Mouse (Mus musculus): ENCODE measurements around the gene Fam69a. TPM values are rescaled to one million over a fixed set of nuclear protein-coding genes. Genes with fewer than 3 reads are reported as not detected.

Fam69a gene
- polyA plus RNA-seq, 1 experiment from 2014 or later: 20.9 TPM

GRCm38 (mm10) chr5:107874561-107875260, 112.2 kb downstream of the Fam69a start, which contains the start of gene Evi5:
Gene Evi5, minus strand, starts transcription at chr5:107875107.
- Histone ChIP-seq H3K27me3 (replicated peaks) (no peaks in the 10 kb centered on the region), H3K27ac (peak within 1 kb of the TSS; percentile 66), H3K36me3 (no peaks in the 10 kb centered on the region), H3K4me2 (replicated peaks) (0 out of 2 replicates have a peak within 1 kb of the TSS, but pooled peaks have one; percentile 11), H3K9ac (no peak within 1 kb of the TSS), H3K9me3 (no peaks in the 10 kb centered on the region), H3K4me3 (replicated peaks) (no peak within 1 kb of the TSS), H3K4me1 (replicated peaks) (no peaks in the 10 kb centered on the region)
- peak; percentile 76 for ATAC-seq
- WGBS: 26% methylated on average over 4 of the region's 4 CpGs

- 0 out of 2 replicates have a peak overlapping the region, but pooled peaks have one; percentile 11 for H3K4me2 ChIP-seq (replicated peaks)
- no peaks in the 10 kb centered on the region for H3K27me3 ChIP-seq (replicated peaks)
- no peaks in the 10 kb centered on the region for H3K9me3 ChIP-seq
- no peaks in the 10 kb centered on the region for H3K4me1 ChIP-seq (replicated peaks)
- H3K36me3 ChIP-seq: no peaks in the 10 kb centered on the region
- ATAC-seq: 0 out of 2 replicates have a peak, but pooled peaks have one; percentile 4
- peak overlapping the region; percentile 66 for H3K27ac ChIP-seq
- 46% methylated on average over 7 of the region's 7 CpGs for WGBS
- H3K4me3 ChIP-seq (replicated peaks): no peak overlapping the region
- no peak overlapping the region for H3K9ac ChIP-seq
These were observed 113.0 kb downstream of the Fam69a start for GRCm38 (mm10) chr5:107873886-107874302.

- WGBS: 73% methylated on average over 6 of the region's 6 CpGs
- peak overlapping the region; percentile 66; the same call in 1 of the 2 replicates for H3K27ac ChIP-seq
These were observed 113.6 kb downstream of the Fam69a start for GRCm38 (mm10) chr5:107873330-107873729.

GRCm38 (mm10) chr5:107869701-107870100, 117.2 kb downstream of the Fam69a start:
- ATAC-seq: no peak
- H3K27ac ChIP-seq: no peak overlapping the region
- no peak overlapping the region for H3K4me2 ChIP-seq (replicated peaks)
- no peak overlapping the region for H3K9ac ChIP-seq
- 57% methylated on average over 2 of the region's 2 CpGs for WGBS
- H3K36me3 ChIP-seq: no peaks in the 10 kb centered on the region
- no peaks in the 10 kb centered on the region for H3K27me3 ChIP-seq (replicated peaks)
- peaks cover 8% of the 10 kb centered on the region; the same call in 1 of the 2 replicates for H3K4me1 ChIP-seq (replicated peaks)
- no peak overlapping the region for H3K4me3 ChIP-seq (replicated peaks)
- no peaks in the 10 kb centered on the region for H3K9me3 ChIP-seq

More at GRCm38 (mm10) chr5:107873330-107873729, 113.6 kb downstream of the Fam69a start:
- Histone ChIP-seq H3K4me1 (replicated peaks) (no peaks in the 10 kb centered on the region), H3K9ac (no peak overlapping the region), H3K4me3 (replicated peaks) (no peak overlapping the region), H3K27me3 (replicated peaks) (no peaks in the 10 kb centered on the region), H3K9me3 (no peaks in the 10 kb centered on the region), H3K4me2 (replicated peaks) (no peak overlapping the region), H3K36me3 (no peaks in the 10 kb centered on the region)
- ATAC-seq: no peak

GRCm38 (mm10) chr5:107868905-107869424, 117.9 kb downstream of the Fam69a start:
- H3K4me3 ChIP-seq (replicated peaks): peak overlapping the region; percentile 97
- no peaks in the 10 kb centered on the region for H3K36me3 ChIP-seq
- WGBS: under 1% methylated on average over 57 of the region's 58 CpGs
- H3K9ac ChIP-seq: peak overlapping the region; percentile 96
- H3K4me1 ChIP-seq (replicated peaks): peaks cover 8% of the 10 kb centered on the region; the same call in 1 of the 2 replicates
- ATAC-seq: peak; percentile 98
- no peaks in the 10 kb centered on the region for H3K27me3 ChIP-seq (replicated peaks)
- H3K9me3 ChIP-seq: no peaks in the 10 kb centered on the region
- H3K27ac ChIP-seq: peak overlapping the region; percentile 98
- H3K4me2 ChIP-seq (replicated peaks): peak overlapping the region; percentile 71

DNA sequence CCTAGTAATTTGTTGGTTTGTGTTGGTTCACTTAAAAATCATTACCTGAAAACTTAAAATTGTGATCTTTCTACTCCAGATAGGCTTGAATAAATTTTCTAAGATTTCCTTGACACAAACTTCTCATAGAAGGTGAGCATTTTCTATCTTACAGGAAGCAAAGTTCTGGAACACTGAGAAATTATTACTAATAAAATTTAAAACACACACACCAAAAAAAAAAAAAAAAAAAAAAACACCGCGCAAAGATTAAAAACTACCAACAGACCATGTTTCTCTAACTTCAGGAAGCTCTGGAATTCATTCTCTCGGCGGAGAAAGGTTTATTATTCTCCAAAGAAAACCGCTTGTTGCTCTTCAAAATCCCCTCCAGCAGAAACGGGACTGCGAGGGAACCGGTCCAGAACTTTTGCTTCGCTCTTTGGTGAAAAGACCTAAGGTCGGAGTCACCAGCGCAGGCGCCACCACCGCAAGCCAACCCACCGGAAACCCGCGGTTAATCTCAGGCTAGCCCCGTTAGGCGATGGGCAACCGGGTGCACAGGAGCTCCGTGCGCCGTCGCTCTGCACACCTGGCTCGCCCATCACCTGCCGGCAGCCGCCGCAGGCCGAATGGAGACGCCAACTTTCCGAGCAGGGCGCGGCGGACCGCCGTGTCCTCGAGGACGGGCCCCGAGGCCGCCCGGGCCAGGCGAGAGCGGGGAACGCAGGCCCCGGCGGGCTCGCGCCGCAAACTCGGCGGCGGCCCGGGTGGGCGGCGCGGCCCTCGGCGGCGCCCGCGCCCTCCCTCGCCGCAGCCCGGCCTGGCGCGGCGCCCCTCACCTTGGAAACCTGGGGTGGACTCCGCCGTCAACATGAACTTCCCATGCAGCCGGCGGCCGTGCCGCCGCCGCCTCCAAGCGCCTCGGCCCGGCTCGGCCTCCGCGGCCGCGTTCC, 118.6 kb downstream of the Fam69a start:
- no peaks in the 10 kb centered on the region for H3K9me3 ChIP-seq
- no peaks in the 10 kb centered on the region for H3K36me3 ChIP-seq
- peak overlapping the region; percentile 71 for H3K4me2 ChIP-seq (replicated peaks)
- peak overlapping the region; percentile 97 for H3K4me3 ChIP-seq (replicated peaks)
- peak overlapping the region; percentile 96 for H3K9ac ChIP-seq
- peaks cover 8% of the 10 kb centered on the region; the same call in 1 of the 2 replicates for H3K4me1 ChIP-seq (replicated peaks)
- H3K27me3 ChIP-seq (replicated peaks): no peaks in the 10 kb centered on the region
- ATAC-seq: peak; percentile 81
- H3K27ac ChIP-seq: peak overlapping the region; percentile 98
- WGBS: under 1% methylated on average over 82 of the region's 82 CpGs

- Histone ChIP-seq H3K4me2 (replicated peaks) (no peak overlapping the region), H3K27me3 (replicated peaks) (no peaks in the 10 kb centered on the region)
- 46% methylated on average over 2 of the region's 2 CpGs for WGBS
These were observed 120.5 kb downstream of the Fam69a start for GRCm38 (mm10) chr5:107866127-107867126.

GRCm38 (mm10) chr5:107863971-107864370, 122.9 kb downstream of the Fam69a start:
- H3K36me3 ChIP-seq: no peaks in the 10 kb centered on the region
- H3K27ac ChIP-seq: no peak overlapping the region
- no peak overlapping the region for H3K4me2 ChIP-seq (replicated peaks)
- ATAC-seq: no peak
- 68% methylated on average over 3 of the region's 3 CpGs for WGBS
- no peak overlapping the region for H3K4me3 ChIP-seq (replicated peaks)
- no peaks in the 10 kb centered on the region for H3K9me3 ChIP-seq
- no peak overlapping the region for H3K9ac ChIP-seq
- no peaks in the 10 kb centered on the region for H3K27me3 ChIP-seq (replicated peaks)
- H3K4me1 ChIP-seq (replicated peaks): peaks cover 8% of the 10 kb centered on the region; the same call in 1 of the 2 replicates

More at GRCm38 (mm10) chr5:107866127-107867126, 120.5 kb downstream of the Fam69a start:
- Histone ChIP-seq H3K4me3 (replicated peaks) (no peak overlapping the region), H3K9ac (no peak overlapping the region), H3K36me3 (no peaks in the 10 kb centered on the region), H3K9me3 (no peaks in the 10 kb centered on the region), H3K27ac (no peak overlapping the region), H3K4me1 (replicated peaks) (peaks cover 8% of the 10 kb centered on the region; the same call in 1 of the 2 replicates)
- no peak for ATAC-seq

DNA sequence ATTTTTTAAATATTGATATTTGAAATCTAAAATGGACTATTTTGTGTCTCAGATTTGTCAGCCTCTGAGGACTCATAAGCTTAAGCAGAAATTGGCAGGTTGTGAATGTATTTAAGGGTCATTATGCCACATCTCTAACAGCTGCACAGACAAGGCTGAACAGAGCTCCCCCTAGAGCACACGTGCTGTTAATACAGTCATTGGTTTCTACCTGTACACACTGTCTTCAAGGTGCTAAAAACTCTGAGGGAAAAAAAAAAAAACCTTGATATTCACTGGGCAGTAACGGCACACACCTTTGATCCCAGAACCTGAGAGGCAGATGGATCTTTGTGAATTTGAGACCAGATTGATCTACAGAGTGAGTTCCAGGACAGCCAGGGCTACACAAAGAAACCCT, 127.9 kb downstream of the Fam69a start:
- Histone ChIP-seq H3K27ac (no peak overlapping the region), H3K36me3 (no peaks in the 10 kb centered on the region), H3K4me2 (replicated peaks) (no peak overlapping the region), H3K27me3 (replicated peaks) (no peaks in the 10 kb centered on the region), H3K4me3 (replicated peaks) (no peak overlapping the region), H3K9ac (no peak overlapping the region), H3K9me3 (no peaks in the 10 kb centered on the region), H3K4me1 (replicated peaks) (peaks cover 7% of the 10 kb centered on the region)
- no peak for ATAC-seq
- WGBS: 46% methylated on average over 2 of the region's 2 CpGs
